In genomic region chr5:122251895-122252606, GRCm38 (mm10) we compare ENCODE assay signal across 20 mouse cellular contexts. TPM values are rescaled to one million over a fixed set of nuclear protein-coding genes. Genes with fewer than 3 reads are reported as not detected.
A peak's percentile ranks its signal among the peaks of the same experiment; 100 is the strongest.
DNase-seq lines count a peak whose midpoint lies in the region; ATAC-seq and TF ChIP-seq lines count a peak whose summit lies in the region.
"Had no signal": no experiment of that assay in that cellular context is flagged by ENCODE, and none has a peak within 500 bp of the region (broad histone marks: within the 10 kb centered on the region; RNA-seq: fewer than 3 reads in every experiment).

No protein-coding gene starts in this region.

- peaks cover 32% of the 10 kb centered on the region for H3K36me3 ChIP-seq in forebrain, embryonic 15.5 days
- peaks cover 95% of the 10 kb centered on the region for H3K36me3 ChIP-seq in forebrain, embryonic 10.5 days (replicated peaks)

- H3K27me3 ChIP-seq in forebrain, embryonic 15.5 days, result no peaks in the 10 kb centered on the region
- no peaks in the 10 kb centered on the region for H3K27me3 ChIP-seq in forebrain, embryonic 10.5 days (ENCODE audit: poor library complexity, severe bottlenecking)
- H3K27me3 ChIP-seq: liver, embryonic 12.5 days; Patski had no signal

- intact Hi-C loops in left cerebral cortex, adult 2 months (cut with DNase I), result no loop called here

- no peak overlapping the region for H3K4me3 ChIP-seq in forebrain, embryonic 15.5 days
- H3K4me3 ChIP-seq in forebrain, embryonic 10.5 days, result no peak overlapping the region
- H3K4me3 ChIP-seq in left cerebral cortex, adult 2 months, result no peak overlapping the region
- H3K4me3 ChIP-seq in olfactory bulb, adult 2 months (ENCODE audit: insufficient read depth, low read depth, low read length), result no peak overlapping the region
- H3K4me3 ChIP-seq: liver, embryonic 12.5 days had no signal

- peaks cover 12% of the 10 kb centered on the region for H3K4me1 ChIP-seq in forebrain, embryonic 15.5 days
- no peaks in the 10 kb centered on the region for H3K4me1 ChIP-seq in forebrain, embryonic 10.5 days
- H3K4me1 ChIP-seq in olfactory bulb, adult 2 months (ENCODE audit: control insufficient read depth, insufficient read depth, low read length), result peaks cover 50% of the 10 kb centered on the region
- H3K4me1 ChIP-seq: liver, embryonic 12.5 days had no signal

- H3K9ac ChIP-seq in forebrain, embryonic 15.5 days (replicated peaks), result no peak overlapping the region
- H3K9ac ChIP-seq: liver, embryonic 12.5 days had no signal

- H3K27ac ChIP-seq in forebrain, embryonic 15.5 days (replicated peaks), result peak overlapping the region; percentile 27
- no peak overlapping the region for H3K27ac ChIP-seq in forebrain, embryonic 10.5 days
- H3K27ac ChIP-seq in left cerebral cortex, adult 2 months, result no peak overlapping the region
- H3K27ac ChIP-seq in olfactory bulb, adult 2 months (ENCODE audit: insufficient read depth, low read depth, low read length), result peak overlapping the region; percentile 90
- H3K27ac ChIP-seq: liver, embryonic 12.5 days had no signal

- H3K9me3 ChIP-seq in forebrain, embryonic 15.5 days, result no peaks in the 10 kb centered on the region
- no peaks in the 10 kb centered on the region for H3K9me3 ChIP-seq in forebrain, embryonic 10.5 days
- H3K9me3 ChIP-seq: liver, embryonic 12.5 days had no signal

- no peak for TF ChIP-seq POLR2A in olfactory bulb, adult 2 months (IDR thresholded peaks at IDR 0.05; ENCODE audit: insufficient read depth, low read depth, low read length)

- peak; percentile 6 for TF ChIP-seq CTCF in left cerebral cortex, adult 2 months (IDR thresholded peaks at IDR 0.05)
- TF ChIP-seq CTCF in olfactory bulb, adult 2 months (IDR thresholded peaks at IDR 0.05; ENCODE audit: insufficient read depth, low read depth, low read length), result no peak

- ATAC-seq in forebrain, embryonic 15.5 days (replicated peaks), result peak; percentile 60; the same call in 1 of the 2 replicates
- ATAC-seq: CD4-positive, CD25-positive, alpha-beta regulatory T cell, adult 4 months; hindbrain, embryonic 16.5 days; intestine, embryonic 16.5 days; liver, embryonic 12.5 days; Patski had no signal

- no peak overlapping the region for H3K4me2 ChIP-seq in forebrain, embryonic 15.5 days (replicated peaks)
- H3K4me2 ChIP-seq: liver, embryonic 12.5 days had no signal

- WGBS in forebrain, embryonic 15.5 days, result 55% methylated on average over 17 of the region's 17 CpGs
- WGBS in forebrain, embryonic 10.5 days, result 88% methylated on average over 17 of the region's 17 CpGs
- 31% methylated on average over 17 of the region's 17 CpGs for WGBS in olfactory bulb, adult 2 months

- DNase-seq in cerebellum, adult 11-12 months, result peak; percentile 51
- no peak for DNase-seq in cerebellum, postnatal 4 days (ENCODE audit: low spot score in 2 of 2)
- no peak for DNase-seq in forebrain, embryonic 10.5 days (ENCODE audit: extremely low spot score, low spot score)
- no peak for DNase-seq in left cerebral cortex, adult 2 months (ENCODE audit: extremely low spot score in 1 of 2, low spot score in 2 of 2)
- no peak for DNase-seq in left cerebral cortex, adult 11 months (ENCODE audit: low spot score)
- DNase-seq in yolk sac, embryonic 10.5 days (ENCODE audit: low spot score), result no peak
- DNase-seq: adrenal gland, postnatal 10 days; gastrocnemius, postnatal 14 days; kidney, postnatal 36 days; lung, adult 2 months; lung, postnatal 4 days; thymus, adult 18-20 months; thymus, postnatal 4 days had no signal

RNA-seq across cellular contexts. Expression of gene Tctn1, which starts 12.2 kb away (rescaled TPM):
- 4.2 and 4.5 TPM in 2 replicates for polyA plus RNA-seq in forebrain, embryonic 15.5 days (2015; fragmentation: Nextera tagmentation; extraction: Ambion mirVana)
- 5.8 and 6.2 TPM in 2 replicates for polyA plus RNA-seq in forebrain, embryonic 10.5 days (2016; fragmentation: Nextera tagmentation; extraction: Ambion mirVana)
- total RNA-seq in left cerebral cortex, adult 2 months (2021), result 10 to 100 TPM; 13.5 to 13.7 TPM
- not detected in 2 replicates for polyA plus RNA-seq in olfactory bulb, adult 2 months (2012; ENCODE audit: insufficient read depth, insufficient read length, low replicate concordance, missing spikeins)

RNA-seq across cellular contexts. Expression of gene Pptc7, which starts 32.1 kb away (rescaled TPM):
- 8.2 and 8.3 TPM in 2 replicates for polyA plus RNA-seq in forebrain, embryonic 15.5 days (2015; fragmentation: Nextera tagmentation; extraction: Ambion mirVana)
- 8.3 and 9.0 TPM in 2 replicates for polyA plus RNA-seq in forebrain, embryonic 10.5 days (2016; fragmentation: Nextera tagmentation; extraction: Ambion mirVana)
- total RNA-seq in left cerebral cortex, adult 2 months (2021), result 10 to 100 TPM; 41.2 to 42.5 TPM
- not detected in 2 replicates for polyA plus RNA-seq in olfactory bulb, adult 2 months (2012; ENCODE audit: insufficient read depth, insufficient read length, low replicate concordance, missing spikeins)

RNA-seq across cellular contexts. Expression of gene Hvcn1, which starts 45.4 kb away (rescaled TPM):
- 1.4 and 1.6 TPM in 2 replicates for polyA plus RNA-seq in forebrain, embryonic 15.5 days (2015; fragmentation: Nextera tagmentation; extraction: Ambion mirVana)
- 13.7 and 14.7 TPM in 2 replicates for polyA plus RNA-seq in forebrain, embryonic 10.5 days (2016; fragmentation: Nextera tagmentation; extraction: Ambion mirVana)
- total RNA-seq in left cerebral cortex, adult 2 months (2021), result 1 to 10 TPM; 2.1 to 2.2 TPM
- polyA plus RNA-seq in olfactory bulb, adult 2 months (2012; ENCODE audit: insufficient read depth, insufficient read length, low replicate concordance, missing spikeins), result not detected in 2 replicates

Comparison
In these comparisons a context has a peak if more than half of its experiments do, and no peak if none do; other contexts are left out.
1. H3K27ac ChIP-seq: peak in forebrain, embryonic 15.5 days (single experiment) and olfactory bulb, adult 2 months (single experiment); none in forebrain, embryonic 10.5 days (single experiment) and left cerebral cortex, adult 2 months (single experiment).